Comparison of ENCODE assay signal across 7 mouse cellular contexts in genomic region chr3:136849035-136849434, GRCm38 (mm10).
"Had no signal": no experiment of that assay in that cellular context is flagged by ENCODE, and none has a peak within 500 bp of the region (broad histone marks: within the 10 kb centered on the region; RNA-seq: fewer than 3 reads in every experiment).

No protein-coding gene starts in this region.

- DNase-seq: kidney, adult 8-10 months; kidney, postnatal 10 days; left cerebral cortex, postnatal 4 days; liver, postnatal 0 days; lung, embryonic 14.5 days; thymus, adult 18-20 months; thymus, postnatal 36 days had no signal
